Mouse (Mus musculus) testis, adult 2 months (tissue): ENCODE measurements around the gene Atg13. TPM values are rescaled to one million over a fixed set of nuclear protein-coding genes. Genes with fewer than 3 reads are reported as not detected.

Experiments used
- H3K27ac ChIP-seq: fragments of 200-500 bp; 2 replicates; pipeline ENCODE4 v1.5.1; 2012; ENCODE audit warnings: low read depth, low read length; ENCODE audit not compliant: control insufficient read depth, insufficient read depth
- H3K27me3 ChIP-seq: fragments of 200-500 bp; 2 replicates; pipeline ENCODE4 v1.6.1; 2012; ENCODE audit warnings: mild to moderate bottlenecking, low read length, moderate library complexity; ENCODE audit not compliant: control insufficient read depth, insufficient read depth
- H3K36me3 ChIP-seq: fragments of 200-500 bp; 2 replicates; pipeline ENCODE4 v1.6.1; 2012; ENCODE audit warnings: mild to moderate bottlenecking, low read length; ENCODE audit not compliant: control insufficient read depth, insufficient read depth
- H3K4me1 ChIP-seq: fragments of 200-500 bp; 2 replicates; pipeline ENCODE4 v1.6.1; 2012; ENCODE audit warnings: low read length; ENCODE audit not compliant: control insufficient read depth, insufficient read depth
- H3K4me3 ChIP-seq: fragments of 200-500 bp; 2 replicates; pipeline ENCODE4 v1.5.1; 2012; ENCODE audit warnings: low read depth, mild to moderate bottlenecking, low read length, moderate library complexity, mixed read lengths; ENCODE audit not compliant: control insufficient read depth
- CTCF ChIP-seq: fragments of 200-500 bp; IDR thresholded peaks from 2 replicates; pipeline ENCODE4 v1.5.1; 2012; ENCODE audit warnings: low read depth, mild to moderate bottlenecking, inconsistent platforms, low read length, moderate library complexity; ENCODE audit not compliant: control insufficient read depth, insufficient read depth, insufficient replicate concordance
- POLR2A ChIP-seq: fragments of 200-500 bp; IDR thresholded peaks from 2 replicates; pipeline ENCODE4 v1.6.1; 2012; ENCODE audit warnings: low read depth, mild to moderate bottlenecking, inconsistent platforms, low read length, moderate library complexity; ENCODE audit not compliant: control insufficient read depth
- polyA plus RNA-seq: library from polyadenylated mRNA; depleted of rRNA; stranded (reverse); fragments of >200 nt; gene quantifications from 2 replicates; pipeline ENCODE4 v1.2.3, GENCODE M21; 2012

The Atg13 gene
- polyA plus RNA-seq, 1 experiment = 37.5 TPM

GRCm38 (mm10) chr2:91708361-91708760 lies 2.0 kb downstream of the Atg13 start:
- no peak overlapping the region for H3K4me3 ChIP-seq
- H3K36me3 ChIP-seq = no peaks in the 10 kb centered on the region
- no peaks in the 10 kb centered on the region for H3K27me3 ChIP-seq
- TF ChIP-seq POLR2A = no peak
- TF ChIP-seq CTCF = no peak
- peaks cover 3% of the 10 kb centered on the region for H3K4me1 ChIP-seq
- no peak overlapping the region for H3K27ac ChIP-seq

DNA sequence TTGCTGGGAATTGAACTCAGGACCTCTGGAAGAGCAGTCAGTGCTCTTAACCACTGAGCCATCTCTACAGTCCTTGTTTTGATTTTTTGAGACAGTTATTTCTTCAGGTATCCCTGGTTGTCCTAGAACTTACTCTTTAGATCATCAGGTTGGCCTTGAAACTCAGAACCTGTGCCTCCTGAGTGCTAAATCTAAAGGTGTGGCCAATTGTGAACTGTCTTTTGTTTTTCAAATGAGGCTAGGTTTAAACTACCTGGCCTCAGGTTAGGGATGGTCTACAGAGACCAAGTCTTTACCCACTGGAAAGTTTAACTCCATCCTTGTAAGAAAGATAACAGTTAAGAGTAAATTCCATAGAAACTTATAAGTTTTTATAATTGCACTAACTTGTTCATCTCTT lies 3.9 kb downstream of the Atg13 start:
- H3K27me3 ChIP-seq = no peaks in the 10 kb centered on the region
- peaks cover 3% of the 10 kb centered on the region for H3K4me1 ChIP-seq
- no peak overlapping the region for H3K27ac ChIP-seq
- no peak overlapping the region for H3K4me3 ChIP-seq
- no peaks in the 10 kb centered on the region for H3K36me3 ChIP-seq
- TF ChIP-seq CTCF (no peak), POLR2A (no peak)

DNA sequence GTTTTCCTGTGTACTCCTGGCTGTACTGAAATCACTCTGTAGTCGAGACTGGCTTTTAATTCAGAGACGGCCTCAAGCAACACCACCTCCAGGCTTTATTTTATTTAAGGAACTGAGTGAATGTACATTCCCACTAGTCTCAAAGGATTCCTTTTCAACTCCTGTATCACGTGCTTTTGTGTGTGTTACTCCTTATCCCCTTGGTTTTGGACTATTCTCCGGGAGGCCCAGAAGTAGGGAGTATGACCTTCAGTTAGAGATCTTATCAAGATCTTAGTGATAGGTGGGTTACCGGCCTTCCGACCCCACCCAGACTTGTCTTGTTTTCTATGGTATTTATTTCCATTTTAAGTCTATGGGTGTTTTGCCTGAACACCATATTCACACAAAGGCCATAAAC lies 4.6 kb downstream of the Atg13 start:
- no peak overlapping the region for H3K4me3 ChIP-seq
- no peaks in the 10 kb centered on the region for H3K36me3 ChIP-seq
- H3K4me1 ChIP-seq = peaks cover 3% of the 10 kb centered on the region
- H3K27ac ChIP-seq = no peak overlapping the region
- no peak for TF ChIP-seq CTCF
- TF ChIP-seq POLR2A = no peak
- no peaks in the 10 kb centered on the region for H3K27me3 ChIP-seq

DNA sequence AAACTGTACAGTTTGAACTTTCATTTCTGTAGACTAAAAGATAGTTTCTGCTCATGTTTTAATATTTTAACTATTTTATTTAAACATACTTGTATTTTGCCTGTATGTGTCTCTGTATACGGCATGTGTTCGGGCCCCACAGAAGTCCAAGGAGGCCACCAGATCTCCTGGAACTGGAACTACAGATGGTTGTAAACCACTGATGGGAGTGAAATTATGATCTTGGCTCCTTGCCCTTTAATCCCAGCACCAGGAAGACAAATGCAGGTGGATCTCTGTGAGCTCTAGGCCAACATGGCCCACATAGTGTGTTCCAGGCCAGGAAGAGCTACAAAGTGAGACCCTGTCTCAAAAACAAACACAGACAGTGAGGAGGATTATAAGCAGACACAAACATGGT lies 9.0 kb downstream of the Atg13 start:
- TF ChIP-seq CTCF (no peak), POLR2A (no peak)
- Histone ChIP-seq H3K4me1 (no peaks in the 10 kb centered on the region), H3K4me3 (no peak overlapping the region)

DNA sequence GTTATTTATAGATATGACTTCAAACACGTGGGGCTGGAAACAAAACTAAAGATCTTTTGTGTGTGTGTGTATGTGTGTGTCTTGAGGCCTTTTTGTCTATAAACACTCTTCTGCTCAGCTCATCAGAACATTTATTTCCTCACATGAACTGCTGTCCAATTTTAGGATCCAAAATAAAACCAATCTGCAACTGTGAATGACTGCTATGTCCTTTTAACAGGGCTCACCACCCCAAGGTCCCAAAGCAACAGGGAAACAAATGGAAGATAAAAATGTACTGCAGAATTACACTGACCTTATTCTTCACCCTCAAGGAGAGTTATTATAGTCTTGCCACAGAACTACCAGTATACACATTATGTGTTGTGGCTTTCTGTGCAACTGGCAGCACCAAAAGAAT lies 11.2 kb downstream of the Atg13 start:
- Histone ChIP-seq H3K27me3 (no peaks in the 10 kb centered on the region), H3K4me3 (no peak overlapping the region; the same call in 1 of the 2 replicates)
- TF ChIP-seq CTCF = no peak
- no peak for TF ChIP-seq POLR2A

More for the DNA sequence above, 9.0 kb downstream of the Atg13 start:
- no peaks in the 10 kb centered on the region for H3K27me3 ChIP-seq
- no peak overlapping the region for H3K27ac ChIP-seq
- no peaks in the 10 kb centered on the region for H3K36me3 ChIP-seq

GRCm38 (mm10) chr2:91696225-91696590 lies 14.2 kb downstream of the Atg13 start:
- H3K36me3 ChIP-seq = no peaks in the 10 kb centered on the region; the same call in 1 of the 2 replicates
- no peaks in the 10 kb centered on the region for H3K4me1 ChIP-seq
- no peaks in the 10 kb centered on the region for H3K27me3 ChIP-seq
- no peak for TF ChIP-seq CTCF
- TF ChIP-seq POLR2A = no peak
- no peak overlapping the region for H3K27ac ChIP-seq
- H3K4me3 ChIP-seq = no peak overlapping the region

More for the DNA sequence above, 11.2 kb downstream of the Atg13 start:
- Histone ChIP-seq H3K36me3 (no peaks in the 10 kb centered on the region; the same call in 1 of the 2 replicates), H3K4me1 (no peaks in the 10 kb centered on the region), H3K27ac (no peak overlapping the region)

DNA sequence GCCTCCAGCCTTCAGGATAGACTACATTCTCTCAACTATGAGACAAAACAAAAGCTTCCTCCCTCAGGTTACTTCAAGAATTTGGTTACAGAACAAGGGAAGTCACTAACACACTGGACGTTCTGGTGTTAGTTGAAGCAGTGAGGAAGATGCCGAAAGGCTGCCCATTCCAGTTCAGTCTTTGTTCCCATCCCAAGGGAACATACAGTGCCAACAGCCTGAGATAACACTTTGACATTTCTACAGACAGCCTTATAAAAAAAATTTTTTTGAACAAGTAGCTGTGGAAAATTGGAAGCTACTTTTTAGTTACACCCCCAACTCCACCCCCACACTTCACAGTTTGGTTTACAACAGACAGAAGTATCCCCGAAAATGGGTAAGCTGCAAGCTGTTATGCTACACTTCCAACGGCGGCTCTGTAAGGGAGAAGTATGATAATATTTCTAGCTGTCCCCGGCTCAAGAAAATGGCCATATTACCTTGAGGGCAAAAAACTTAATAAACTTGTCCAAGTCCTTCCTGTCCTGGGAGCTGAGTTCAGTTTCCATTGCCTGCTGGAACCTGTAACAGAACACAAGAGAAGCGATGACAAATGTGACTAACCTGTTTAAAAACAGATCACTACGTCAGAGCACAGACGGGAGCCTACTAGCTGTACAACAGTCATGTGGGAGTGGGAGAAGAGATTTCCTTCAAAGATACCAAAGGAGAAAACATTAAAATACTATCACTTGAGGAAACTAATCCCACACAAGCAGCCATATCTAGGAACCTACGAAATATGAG lies 14.7 kb downstream of the Atg13 start:
- Histone ChIP-seq H3K27me3 (no peaks in the 10 kb centered on the region), H3K4me3 (no peak overlapping the region), H3K4me1 (no peaks in the 10 kb centered on the region), H3K27ac (0 out of 2 replicates have a peak overlapping the region, but pooled peaks have one; percentile 13), H3K36me3 (no peaks in the 10 kb centered on the region; the same call in 1 of the 2 replicates)
- TF ChIP-seq CTCF (no peak), POLR2A (no peak)
